Mouse (Mus musculus) yolk sac, embryonic 10.5 days (tissue): ENCODE measurements around the gene Carmil1.
A peak's percentile ranks its signal among the peaks of the same experiment; 100 is the strongest.

Experiments
- DNase-seq: peaks from one replicate; pipeline ENCODE4 v3.0.0-alpha.2; 2017; ENCODE audit warnings: low spot score

Carmil1 gene

DNA sequence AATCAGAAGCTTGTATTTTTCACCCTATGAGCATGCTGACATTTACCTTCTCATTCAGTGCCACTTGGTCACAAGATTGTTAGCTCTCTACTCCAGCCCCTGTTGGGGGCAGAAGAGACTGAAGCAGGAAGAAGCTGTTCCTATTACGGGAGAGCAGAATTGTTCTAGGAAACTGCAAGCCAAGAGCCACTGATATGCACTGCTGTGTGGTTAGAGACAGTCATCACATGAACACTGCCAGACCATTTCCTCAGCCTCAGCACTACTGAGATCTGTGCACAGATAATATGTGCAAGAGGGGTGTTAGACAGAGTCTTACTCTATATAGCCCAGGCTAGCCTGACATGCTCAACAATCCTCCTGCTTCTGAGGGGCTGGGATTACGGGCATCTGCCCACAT, 69.4 kb downstream of the Carmil1 start:
- DNase-seq: no peak

DNA sequence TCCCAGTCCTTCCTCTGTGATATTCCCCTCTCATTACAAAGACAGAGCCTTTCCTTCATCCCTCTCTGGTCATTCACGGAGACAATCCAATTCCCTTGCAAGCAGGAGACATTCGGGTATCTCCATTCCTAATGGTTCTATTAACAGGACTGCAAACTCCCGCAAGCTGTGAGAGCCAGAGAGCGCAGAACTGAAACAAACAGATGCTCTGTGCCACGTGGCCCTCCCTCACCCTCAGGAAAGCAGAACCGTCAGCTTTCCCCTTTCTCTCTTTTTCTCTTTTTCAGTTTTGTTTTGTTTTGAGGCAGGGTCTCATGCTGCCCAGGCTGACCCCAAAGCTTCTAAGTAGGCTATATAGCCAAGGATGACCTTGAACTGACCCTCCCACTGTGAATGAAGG, 74.5 kb downstream of the Carmil1 start:
- DNase-seq: no peak

DNA sequence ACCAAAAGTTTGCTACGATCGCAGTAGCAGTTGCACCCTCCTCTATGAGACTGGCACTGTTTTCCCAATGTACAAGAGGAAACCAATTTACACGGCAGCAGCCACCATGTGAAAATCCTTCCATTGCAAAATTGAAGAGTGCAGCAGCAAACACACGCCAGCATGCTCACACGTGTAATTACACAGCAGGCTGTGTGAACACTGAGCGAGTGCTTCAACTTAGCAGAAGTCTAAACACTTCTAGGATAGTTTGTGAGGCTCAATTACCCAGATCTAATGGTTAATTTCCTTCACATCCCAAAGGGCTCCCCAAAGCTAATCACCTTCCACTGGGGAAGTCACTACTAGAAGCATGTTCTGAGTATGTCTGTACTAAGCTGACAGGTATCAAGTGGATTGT, 78.3 kb downstream of the Carmil1 start:
- no peak for DNase-seq

DNA sequence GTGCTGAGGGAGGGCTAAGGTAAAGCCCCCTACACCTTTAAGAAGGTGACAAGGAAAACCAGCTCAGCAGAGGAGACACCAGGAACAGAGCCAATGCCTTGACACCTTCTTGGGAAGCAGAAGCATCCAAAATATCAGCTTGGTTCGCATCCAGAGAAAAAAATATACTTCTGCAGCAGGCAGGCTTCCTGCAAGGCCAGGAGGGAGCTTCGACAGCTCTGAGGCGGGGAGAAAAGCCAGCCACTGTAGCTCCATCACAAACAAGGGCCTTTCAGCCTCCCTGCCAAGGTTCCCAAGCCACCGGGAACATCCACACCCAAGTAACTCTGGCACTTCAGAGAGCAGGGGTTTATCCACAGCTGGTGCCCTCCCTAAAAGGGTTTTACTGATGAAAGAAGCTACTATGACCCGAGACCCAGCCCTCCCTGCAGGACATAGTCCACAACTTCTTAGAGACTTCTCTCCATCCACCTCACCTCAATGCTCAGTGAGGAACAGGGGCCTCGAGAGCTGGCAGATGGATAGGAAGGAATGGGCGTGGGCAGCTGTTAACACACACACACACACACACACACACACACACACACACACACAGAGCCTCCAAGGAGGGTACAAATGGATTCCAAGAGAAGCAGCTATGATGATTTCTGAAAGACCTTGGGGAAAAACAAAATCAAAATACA, 80.6 kb downstream of the Carmil1 start:
- DNase-seq: no peak

DNA sequence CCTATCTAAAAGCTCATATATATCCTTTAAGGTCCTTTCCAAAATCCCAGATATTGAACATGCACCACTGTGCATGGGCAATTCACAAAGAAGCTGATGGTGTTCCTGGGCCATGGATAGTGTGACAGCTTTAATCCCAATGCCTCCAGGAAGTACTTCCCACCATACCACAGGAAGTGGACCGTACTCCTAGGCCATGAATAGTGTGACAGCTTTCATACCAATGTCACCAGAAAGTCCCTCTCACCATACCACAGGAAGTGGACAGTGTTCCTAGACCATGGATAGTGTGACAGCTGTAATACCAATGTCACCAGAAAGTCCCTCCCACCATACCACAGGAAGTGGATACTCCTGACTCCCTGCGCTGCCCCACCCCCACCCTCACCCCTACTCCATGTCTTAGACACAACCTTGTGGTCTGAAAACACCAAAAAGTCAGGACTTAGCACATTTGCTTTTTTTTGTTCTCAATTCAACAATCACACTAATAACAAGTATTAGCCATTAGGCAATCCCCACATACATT, 82.1 kb downstream of the Carmil1 start:
- DNase-seq: no peak

GRCm38 (mm10) chr13:24195371-24195770, 85.2 kb downstream of the Carmil1 start:
- no peak for DNase-seq

DNA sequence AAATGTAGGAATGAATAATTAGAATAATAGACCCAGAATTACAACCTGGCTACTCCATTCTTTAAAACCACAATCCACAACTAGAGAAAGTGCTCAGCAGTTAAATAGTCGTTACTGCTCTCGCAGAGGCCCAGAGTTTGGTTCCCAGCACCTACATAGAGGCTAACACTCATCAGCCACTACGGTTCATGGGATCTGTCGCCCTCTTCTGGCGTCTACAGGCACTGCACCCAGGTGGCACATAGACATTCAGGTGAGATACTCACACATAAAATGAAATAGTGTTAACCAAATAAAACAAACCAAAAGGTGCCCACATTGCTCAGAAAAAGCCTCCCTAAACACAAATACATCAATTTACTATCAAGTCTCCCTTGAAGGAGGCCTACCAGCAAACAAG, 86.6 kb downstream of the Carmil1 start:
- no peak for DNase-seq

DNA sequence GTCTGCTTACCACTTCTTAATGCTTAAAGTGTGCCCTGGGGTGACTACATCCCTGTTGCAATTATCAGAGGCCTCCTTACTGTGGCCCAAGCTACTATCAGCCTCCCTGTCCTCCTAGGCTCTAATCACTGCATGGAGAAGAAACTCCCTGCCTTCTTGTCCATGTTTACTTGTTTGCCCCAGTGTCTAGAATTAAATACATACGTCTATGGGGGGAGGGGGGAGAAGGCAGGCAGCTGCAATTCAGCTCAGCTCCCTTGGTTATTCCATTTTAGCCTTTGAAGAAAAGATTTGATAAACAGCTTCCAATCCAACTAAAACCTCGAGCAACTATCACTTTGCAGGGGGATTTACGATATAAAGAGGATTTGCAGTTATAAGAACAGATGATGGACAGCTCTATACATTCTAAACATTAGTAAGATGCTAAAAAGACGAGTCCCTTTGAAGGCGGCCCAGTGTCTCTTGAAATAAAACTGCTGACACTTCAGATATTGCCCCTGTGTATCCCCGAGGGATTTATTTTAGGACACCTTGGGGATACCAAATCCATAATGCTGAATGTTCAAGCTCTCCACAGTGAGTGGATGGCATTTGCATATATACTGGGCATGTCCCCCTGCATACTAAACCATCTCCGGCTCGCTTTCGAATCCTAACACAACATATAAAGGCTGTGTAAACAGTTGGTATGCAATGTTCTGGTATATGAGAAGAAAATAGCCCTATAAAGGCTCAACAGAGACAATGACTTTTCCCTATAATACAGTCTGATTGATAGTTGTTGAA, 89.5 kb downstream of the Carmil1 start:
- no peak for DNase-seq

DNA sequence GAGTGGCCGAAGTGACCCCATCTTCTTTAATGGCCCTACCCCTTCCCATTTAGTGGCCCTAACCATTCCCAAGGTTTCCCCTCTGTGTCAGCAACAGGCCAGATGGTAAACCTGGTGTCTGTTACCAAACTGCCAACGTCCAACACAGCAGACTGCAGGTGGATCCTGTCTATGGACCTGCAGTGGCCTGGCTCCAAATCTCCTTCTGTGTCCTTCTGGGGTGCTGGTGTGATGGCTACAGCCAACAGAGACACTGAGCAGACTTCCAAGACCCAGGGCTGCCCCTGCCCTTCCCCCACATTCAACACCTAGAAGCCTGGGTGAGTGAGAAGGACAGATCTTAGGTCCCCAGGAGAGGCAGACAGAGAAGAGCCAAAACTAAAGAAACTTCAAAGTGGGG, 93.6 kb downstream of the Carmil1 start:
- DNase-seq: no peak

GRCm38 (mm10) chr13:24185641-24186040, 95.0 kb downstream of the Carmil1 start:
- DNase-seq: no peak

GRCm38 (mm10) chr13:24182878-24183277, 97.7 kb downstream of the Carmil1 start:
- peak; percentile 78 for DNase-seq

DNA sequence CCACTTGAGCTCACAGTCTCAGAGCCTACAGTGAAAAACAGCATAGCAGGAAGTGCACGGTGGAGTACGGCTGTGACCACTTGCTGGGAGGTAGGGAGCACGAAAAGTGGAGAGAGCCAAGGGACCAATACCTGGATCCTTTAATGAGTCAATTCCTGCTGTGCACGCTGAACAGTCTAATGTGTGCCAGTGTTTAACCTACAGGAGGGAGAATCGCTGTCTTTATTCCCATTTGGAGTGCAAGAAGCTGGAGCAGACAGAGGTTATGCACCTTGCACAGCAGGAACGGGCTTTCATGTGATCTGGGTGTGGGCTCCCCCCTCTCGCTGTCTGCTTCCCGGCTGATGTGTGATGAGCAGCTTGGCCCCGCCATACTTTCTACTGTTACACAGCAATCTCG, 101.1 kb downstream of the Carmil1 start:
- no peak for DNase-seq

- DNase-seq: no peak
Measured at GRCm38 (mm10) chr13:24177600-24177999, 103.0 kb downstream of the Carmil1 start.

GRCm38 (mm10) chr13:24176835-24177234, 103.8 kb downstream of the Carmil1 start:
- no peak for DNase-seq

- no peak for DNase-seq
Measured at GRCm38 (mm10) chr13:24169658-24170057, 110.9 kb downstream of the Carmil1 start.

- DNase-seq: no peak
Measured at GRCm38 (mm10) chr13:24163368-24163767, 117.2 kb downstream of the Carmil1 start.

DNA sequence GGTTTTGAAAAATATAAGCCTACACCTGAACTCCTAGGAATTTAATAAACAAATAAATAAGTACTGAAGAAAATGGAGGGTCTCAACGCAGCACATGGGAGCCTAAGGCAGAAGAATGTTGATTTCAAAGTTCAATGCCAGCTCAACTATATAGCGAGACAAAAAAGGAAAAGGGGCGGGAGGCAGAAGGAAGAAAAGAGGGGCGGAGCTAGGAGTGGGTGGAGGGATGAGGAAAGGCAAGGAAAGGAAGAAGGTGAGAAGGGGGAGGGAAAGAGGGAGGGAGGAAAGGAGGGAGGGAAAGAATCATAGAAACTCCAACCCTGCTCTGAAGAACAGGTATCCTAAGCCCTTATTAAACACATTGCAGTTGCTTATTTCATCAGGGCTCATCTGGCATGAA, 119.5 kb downstream of the Carmil1 start:
- peak; percentile 28 for DNase-seq

GRCm38 (mm10) chr13:24159972-24160371, 120.6 kb downstream of the Carmil1 start:
- no peak for DNase-seq

DNA sequence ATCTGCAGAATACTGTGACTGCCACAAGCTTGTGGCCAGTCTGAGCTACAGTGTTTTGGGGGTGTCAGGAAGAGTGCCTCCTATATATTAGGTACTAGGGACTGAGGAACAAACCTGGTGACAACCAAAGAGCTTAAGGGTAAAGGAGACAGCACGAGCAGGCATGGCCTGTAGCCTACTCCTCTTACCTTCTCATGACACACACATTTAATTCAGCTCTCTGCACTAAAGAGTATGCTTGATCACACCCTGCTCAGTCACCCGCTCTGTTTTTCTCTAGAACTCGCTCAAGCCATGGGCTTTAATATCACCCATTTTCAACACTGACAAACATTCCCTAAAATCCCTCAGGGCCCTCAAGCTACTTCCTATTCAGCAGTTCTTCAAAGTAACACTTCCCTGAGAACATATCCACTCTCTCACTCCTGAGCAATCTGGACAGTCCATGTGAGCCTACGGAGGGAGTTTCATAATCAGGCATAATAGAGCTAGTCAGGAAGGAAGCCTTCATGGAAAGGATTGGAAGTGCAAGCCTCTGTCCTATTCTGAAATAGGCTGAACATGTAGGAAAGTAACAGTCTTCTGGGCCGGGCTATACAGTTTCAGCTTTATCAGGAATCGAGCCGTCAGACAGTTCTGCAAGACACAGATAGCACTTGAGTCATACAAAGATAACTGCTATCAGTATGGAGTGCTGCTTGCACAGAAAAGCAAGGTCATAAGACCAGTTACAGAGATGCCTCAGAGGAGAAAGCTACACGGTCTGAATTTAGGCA, 121.2 kb downstream of the Carmil1 start:
- peak; percentile 51 for DNase-seq

GRCm38 (mm10) chr13:24157560-24158011, 123.0 kb downstream of the Carmil1 start:
- DNase-seq: no peak

DNA sequence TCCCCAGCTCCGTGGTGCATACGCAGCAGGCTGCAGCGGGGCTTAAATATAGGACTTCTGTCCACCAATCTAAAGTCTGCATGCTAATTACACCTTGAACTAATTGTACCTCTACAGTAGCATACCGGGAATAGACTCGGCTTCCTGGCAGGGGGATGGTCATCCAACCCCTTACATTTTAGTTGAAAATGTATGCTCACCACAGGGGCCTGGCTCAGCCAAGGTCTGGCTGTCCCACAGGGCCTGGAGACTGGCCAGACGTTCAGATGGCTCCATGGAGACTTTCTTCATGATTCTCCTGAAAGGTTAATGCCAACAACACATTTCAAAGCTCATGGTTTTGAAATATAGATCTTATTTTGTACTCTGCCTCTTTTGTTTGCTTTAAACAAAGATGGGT, 125.4 kb downstream of the Carmil1 start:
- no peak for DNase-seq

DNA sequence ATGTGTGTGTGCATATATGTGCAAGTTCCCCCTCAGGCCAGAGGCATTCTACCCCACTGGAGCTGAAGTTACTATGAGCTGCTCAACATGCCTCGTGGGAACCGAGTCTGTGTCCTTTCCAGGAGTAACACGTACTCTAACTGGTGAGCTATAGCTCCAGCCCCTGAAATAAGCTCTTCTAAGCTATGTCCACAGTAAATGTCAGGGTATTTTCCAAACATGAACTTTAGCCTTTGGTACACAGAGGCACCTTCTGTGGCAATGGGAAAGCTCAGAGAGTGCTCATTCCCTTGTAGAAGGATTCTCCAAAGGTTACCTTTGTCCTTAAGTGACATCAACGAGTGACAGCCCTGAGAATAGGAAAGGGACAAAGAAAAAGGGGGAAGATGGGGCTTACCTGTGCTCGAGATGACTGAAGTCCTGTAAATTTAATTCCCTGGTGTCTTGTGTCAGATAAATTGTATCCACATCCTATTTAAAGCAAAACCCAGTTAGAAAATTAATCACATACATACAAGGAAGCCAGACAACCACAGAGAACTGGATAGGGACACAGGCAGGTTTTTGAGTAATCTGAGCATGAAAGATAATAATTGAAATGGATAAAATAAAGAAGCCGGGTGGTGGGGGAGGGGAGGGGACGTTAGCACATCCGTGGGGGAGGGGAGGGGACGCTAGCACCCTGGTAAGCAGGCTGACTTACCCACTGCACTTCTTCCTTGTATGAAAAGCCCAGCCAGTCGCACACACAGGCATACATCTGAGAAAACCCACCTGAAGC, 126.1 kb downstream of the Carmil1 start:
- peak; percentile 43 for DNase-seq
